ENCODE assay signal across 12 mouse cellular contexts in genomic region chr1:43305349-43306278, GRCm38 (mm10).
DNase-seq lines count a peak whose midpoint lies in the region; ATAC-seq and TF ChIP-seq lines count a peak whose summit lies in the region.
"Had no signal": no experiment of that assay in that cellular context is flagged by ENCODE, and none has a peak within 500 bp of the region (broad histone marks: within the 10 kb centered on the region; RNA-seq: fewer than 3 reads in every experiment).

No protein-coding gene starts in this region.

- no peaks in the 10 kb centered on the region for H3K27me3 ChIP-seq in lung, embryonic 14.5 days (ENCODE audit: insufficient read depth, low read length)
- no peaks in the 10 kb centered on the region for H3K27me3 ChIP-seq in intestine, postnatal 0 days (replicated peaks; ENCODE audit: control insufficient read depth, insufficient read depth, low read length)
- no peaks in the 10 kb centered on the region for H3K27me3 ChIP-seq in stomach, embryonic 16.5 days (ENCODE audit: control insufficient read depth, insufficient read depth, low read length)
- H3K27me3 ChIP-seq: heart, embryonic 12.5 days had no signal

- H3K9me3 ChIP-seq in lung, embryonic 14.5 days (ENCODE audit: low read depth, low read length) = no peaks in the 10 kb centered on the region
- H3K9me3 ChIP-seq in intestine, postnatal 0 days (ENCODE audit: control insufficient read depth) = no peaks in the 10 kb centered on the region
- H3K9me3 ChIP-seq in stomach, embryonic 16.5 days (replicated peaks; ENCODE audit: control insufficient read depth, low read length) = no peaks in the 10 kb centered on the region
- H3K9me3 ChIP-seq: heart, embryonic 12.5 days had no signal

- H3K27ac ChIP-seq in lung, embryonic 14.5 days (ENCODE audit: low read depth) = peak overlapping the region; percentile 76
- peak overlapping the region; percentile 75 for H3K27ac ChIP-seq in intestine, postnatal 0 days (ENCODE audit: low read depth, low read length)
- peak overlapping the region; percentile 70 for H3K27ac ChIP-seq in stomach, embryonic 16.5 days (ENCODE audit: low read length)

- peak; percentile 80; the same call in 1 of the 2 replicates for ATAC-seq in lung, embryonic 14.5 days (ENCODE audit: insufficient read depth)
- peak; percentile 93 for ATAC-seq in intestine, postnatal 0 days
- ATAC-seq in stomach, embryonic 16.5 days (ENCODE audit: insufficient read depth, low FRiP score) = peak; percentile 81
- no peak for ATAC-seq in activated CD4-positive, CD25-positive, alpha-beta regulatory T cell, adult 4 months

- no peaks in the 10 kb centered on the region for H3K36me3 ChIP-seq in lung, embryonic 14.5 days (ENCODE audit: insufficient read depth)
- H3K36me3 ChIP-seq in intestine, postnatal 0 days (ENCODE audit: control insufficient read depth, insufficient read depth) = no peaks in the 10 kb centered on the region
- no peaks in the 10 kb centered on the region for H3K36me3 ChIP-seq in stomach, embryonic 16.5 days (ENCODE audit: control insufficient read depth, insufficient read depth, low read length)
- H3K36me3 ChIP-seq: heart, embryonic 12.5 days had no signal

- H3K4me3 ChIP-seq in lung, embryonic 14.5 days (ENCODE audit: low read depth, low read length) = no peak overlapping the region
- no peak overlapping the region for H3K4me3 ChIP-seq in intestine, postnatal 0 days (ENCODE audit: low read depth, low read length)
- H3K4me3 ChIP-seq in stomach, embryonic 16.5 days (replicated peaks; ENCODE audit: low read length) = no peak overlapping the region
- H3K4me3 ChIP-seq: erythroblast, embryonic 14.5 days; heart, embryonic 12.5 days had no signal

- no peaks in the 10 kb centered on the region for H3K4me1 ChIP-seq in lung, embryonic 14.5 days (ENCODE audit: insufficient read depth)
- H3K4me1 ChIP-seq in intestine, postnatal 0 days (replicated peaks; ENCODE audit: control insufficient read depth, insufficient read depth, low read length) = 0 out of 2 replicates have a peak, but pooled peaks cover 4% of the 10 kb centered on the region
- H3K4me1 ChIP-seq in stomach, embryonic 16.5 days (ENCODE audit: control insufficient read depth, insufficient read depth, low read length) = peaks cover 3% of the 10 kb centered on the region; the same call in 1 of the 2 replicates

- TF ChIP-seq CTCF in lung, embryonic 14.5 days (IDR thresholded peaks at IDR 0.05; ENCODE audit: low read depth) = no peak
- no peak for TF ChIP-seq CTCF in intestine, postnatal 0 days (IDR thresholded peaks at IDR 0.05; ENCODE audit: low read depth)

- DNase-seq in lung, embryonic 14.5 days = peak; percentile 81
- DNase-seq in lung, postnatal 25 days (ENCODE audit: low spot score) = no peak
- peak; percentile 55 for DNase-seq in kidney, postnatal 14 days
- no peak for DNase-seq in retina, embryonic 14.5 days (ENCODE audit: low spot score)
- DNase-seq: cerebellum, adult 9-11 months; layer of hippocampus, postnatal 36 days; thymus, adult 18-20 months had no signal

- H3K4me2 ChIP-seq in lung, embryonic 14.5 days = no peak overlapping the region
- peak overlapping the region; percentile 27; the same call in 1 of the 2 replicates for H3K4me2 ChIP-seq in intestine, postnatal 0 days (replicated peaks; ENCODE audit: low read depth)
- H3K4me2 ChIP-seq in stomach, embryonic 16.5 days (ENCODE audit: low read depth, low read length) = no peak overlapping the region
- H3K4me2 ChIP-seq: heart, embryonic 12.5 days had no signal

- no peak overlapping the region for H3K9ac ChIP-seq in lung, embryonic 14.5 days
- no peak overlapping the region for H3K9ac ChIP-seq in intestine, postnatal 0 days (ENCODE audit: low read depth, low read length)
- H3K9ac ChIP-seq in stomach, embryonic 16.5 days (ENCODE audit: low read length) = no peak overlapping the region
- H3K9ac ChIP-seq: heart, embryonic 12.5 days had no signal

- WGBS in lung, embryonic 14.5 days = 48% methylated on average over 9 of the region's 9 CpGs
- WGBS in intestine, postnatal 0 days = 29% methylated on average over 9 of the region's 9 CpGs
- WGBS in stomach, embryonic 16.5 days = 44% methylated on average over 9 of the region's 9 CpGs

Comparison
In these comparisons a context has a peak if more than half of its experiments do, and no peak if none do; other contexts are left out.
1. DNase-seq: peak in lung, embryonic 14.5 days (single experiment) and kidney, postnatal 14 days (single experiment); none in lung, postnatal 25 days (single experiment) and retina, embryonic 14.5 days (single experiment).
2. Peak in every context shown above with its lines, with median percentiles within 50 percentile points of each other: H3K27ac ChIP-seq.